Mouse (Mus musculus): ENCODE data around the gene Olfr895.

DNA sequence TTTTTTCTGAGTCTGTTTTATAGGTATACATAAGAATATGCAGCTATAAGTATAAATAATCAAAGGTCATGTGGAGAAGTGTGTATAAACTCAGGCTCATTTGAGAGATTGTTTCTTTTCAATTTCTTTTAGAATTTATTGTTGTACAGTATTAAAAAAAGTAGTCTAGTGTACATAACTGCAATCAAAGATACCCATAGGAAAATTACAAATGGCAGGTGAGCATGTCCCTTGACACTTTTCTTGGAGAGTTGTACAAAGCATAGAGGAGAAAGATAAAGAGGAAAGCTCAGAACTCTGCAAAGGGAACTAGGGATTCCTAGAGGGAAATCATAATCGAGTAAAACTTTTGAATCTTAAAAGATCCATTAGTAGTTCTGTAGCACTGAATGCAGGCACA is 23.2 kb downstream of the Olfr895 start, which contains the start of gene Olfr896-ps1:
- TF ChIP-seq CTCF (IDR thresholded peaks at IDR 0.05; ENCODE audit: extremely low read depth, insufficient read length, insufficient replicate concordance, low read depth, low read length), result no peak
- no peak for TF ChIP-seq POLR2A (IDR thresholded peaks at IDR 0.05; ENCODE audit: low read depth, low read length)
